Mouse (Mus musculus) spleen, postnatal 36 days (tissue): ENCODE measurements around the gene Cyb561.
A peak's percentile ranks its signal among the peaks of the same experiment; 100 is the strongest.

Experiments
- DNase-seq, 2 experiments: peaks; one replicate each; pipeline ENCODE4 v3.0.0; 2022; ENCODE audit warnings: low spot score in 2 of 2, mixed read lengths in 1 of 2

Gene Cyb561

DNA sequence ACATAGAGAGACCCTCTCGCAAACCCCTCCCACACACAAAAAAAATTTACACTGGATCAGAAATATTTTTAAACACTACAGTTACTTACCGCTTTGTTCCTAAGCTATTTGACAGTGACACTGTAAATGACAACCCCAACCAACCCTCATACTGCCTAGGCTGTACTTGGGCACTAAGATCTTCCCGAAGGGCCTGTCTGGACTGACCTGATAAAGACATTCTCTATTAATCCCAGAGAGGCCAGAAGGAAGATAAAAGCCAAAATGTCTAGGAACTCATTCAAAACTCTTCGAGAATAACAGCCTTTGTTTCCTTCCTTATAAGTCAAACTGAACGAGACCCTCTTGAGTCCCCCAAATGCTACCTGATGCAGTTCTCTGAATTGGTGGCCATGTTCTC, 31.9 kb downstream of the Cyb561 start:
- DNase-seq, result no peak

DNA sequence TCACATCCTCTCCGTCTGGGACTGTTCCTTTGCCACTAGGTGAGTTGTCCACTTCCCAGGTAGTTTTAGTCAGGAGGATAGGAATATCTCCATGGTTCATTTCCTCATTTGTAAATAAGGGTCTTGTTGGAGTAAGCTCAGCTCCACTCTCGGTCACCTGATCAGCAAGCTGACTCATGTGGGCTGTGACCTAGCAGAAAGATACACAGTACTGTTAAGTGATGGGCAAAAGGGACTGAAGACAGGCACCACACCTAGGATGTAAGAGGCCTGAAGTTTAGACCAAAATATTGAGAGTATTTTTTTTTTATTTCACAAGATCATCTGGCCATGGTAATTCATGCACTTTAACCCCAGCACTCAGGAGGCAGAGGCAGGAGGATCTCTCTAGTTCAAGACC, 32.3 kb downstream of the Cyb561 start:
- no peak for DNase-seq

DNA sequence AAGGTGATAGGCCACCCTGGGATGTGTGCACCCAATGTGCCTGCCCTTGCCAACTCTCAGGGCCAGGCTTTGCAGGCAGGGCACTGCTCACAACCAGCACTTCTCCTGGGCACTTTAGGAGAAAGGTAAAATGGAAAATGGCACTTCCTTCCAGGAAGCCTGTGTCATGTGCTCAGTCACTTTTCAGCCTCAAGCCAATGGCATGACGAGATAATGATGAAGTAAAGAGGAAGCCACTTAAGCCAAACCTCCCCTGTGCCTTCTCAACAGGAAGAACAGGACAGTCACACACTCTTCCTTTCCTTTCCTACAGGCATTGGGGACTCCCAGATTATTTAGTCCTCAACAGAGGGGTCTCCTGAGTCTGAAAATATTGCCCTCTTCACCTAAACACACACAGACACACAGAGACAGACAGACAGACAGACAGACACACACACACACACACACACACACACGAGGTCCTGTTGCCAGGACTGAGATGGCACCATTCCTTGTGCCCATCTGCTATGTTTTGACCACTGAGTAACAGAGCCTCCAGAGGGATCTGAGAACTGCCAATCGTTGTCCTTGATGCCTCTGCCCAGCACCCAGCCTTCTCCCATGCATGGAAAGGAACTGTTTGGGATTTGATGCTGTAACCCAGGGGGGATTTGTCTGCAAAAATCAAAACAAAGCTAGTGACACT, 32.9 kb downstream of the Cyb561 start:
- no peak for DNase-seq

DNA sequence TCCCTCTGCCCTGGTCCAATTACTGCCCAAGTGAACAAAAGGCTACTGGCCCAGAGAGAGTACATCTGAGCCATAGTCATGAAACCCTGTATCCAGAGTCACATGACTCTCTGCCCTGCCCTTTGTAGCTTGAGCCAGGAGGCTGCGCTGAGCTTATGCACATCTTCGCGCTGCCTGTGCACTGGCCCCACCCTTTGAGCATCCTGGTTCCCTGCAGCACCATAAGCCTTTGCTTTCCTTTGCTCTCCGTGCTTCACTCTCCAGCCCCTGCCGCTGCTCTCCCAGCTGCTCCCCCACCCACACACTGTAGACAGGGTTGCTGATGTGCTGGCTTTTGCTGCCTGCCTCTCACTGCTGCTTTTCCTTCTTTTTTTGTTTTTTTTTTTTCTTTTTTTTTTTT, 39.6 kb downstream of the Cyb561 start:
- no peak for DNase-seq

DNA sequence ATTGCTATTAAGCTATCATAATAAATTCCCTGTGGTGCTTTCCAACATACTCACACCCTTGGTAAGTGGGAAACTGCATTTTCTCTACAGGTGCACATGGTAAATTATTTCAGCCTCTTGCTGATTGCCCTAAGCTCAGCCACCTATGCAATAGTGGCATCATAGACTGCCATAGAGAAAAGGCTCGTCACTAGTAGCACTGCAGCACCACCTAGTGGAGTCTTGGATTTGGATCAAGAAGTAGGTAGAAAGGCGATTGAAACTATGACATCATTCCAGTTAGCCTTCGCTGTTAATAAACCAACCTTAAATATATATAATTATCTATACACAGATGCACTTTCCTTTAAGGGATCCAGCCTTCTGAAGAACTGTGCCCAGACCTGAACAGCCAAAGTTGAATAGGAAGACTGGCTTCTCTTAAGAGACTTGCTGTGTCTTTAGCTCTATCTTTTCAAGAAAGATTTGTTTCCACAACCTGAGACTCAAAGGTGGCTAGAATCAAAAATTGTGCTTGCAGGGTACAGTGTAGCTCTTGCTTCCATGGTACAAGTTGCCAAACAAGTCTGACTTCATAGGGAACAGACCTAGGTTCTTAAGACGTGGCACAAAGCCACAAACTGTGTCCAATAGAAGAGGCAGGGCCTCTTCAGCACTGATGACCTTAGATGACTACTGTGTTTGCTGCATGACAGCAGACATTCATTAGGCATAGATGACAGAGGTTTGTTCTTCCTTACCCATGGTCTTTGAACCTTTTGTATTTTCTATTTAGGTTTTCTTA, 41.4 kb downstream of the Cyb561 start:
- DNase-seq, result peak; percentile 44 to 55

DNA sequence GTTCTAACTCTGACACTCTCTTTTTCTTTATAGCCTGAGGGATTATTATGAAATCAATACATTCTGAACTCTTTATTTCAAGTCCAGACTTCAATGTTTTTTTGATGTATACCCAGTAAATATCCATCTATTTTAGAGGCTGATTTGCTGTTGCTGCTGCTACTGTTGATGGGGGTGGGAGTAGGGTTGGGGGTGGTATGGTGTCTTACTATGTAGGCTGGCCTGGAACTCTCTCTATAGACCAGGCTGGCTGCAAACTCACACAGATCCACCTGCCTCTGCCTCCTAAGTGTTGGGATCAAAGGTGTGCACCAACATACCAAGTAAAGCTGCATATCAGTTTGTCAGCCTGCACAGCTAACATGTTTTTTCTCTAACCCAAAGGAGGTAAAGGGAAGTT, 42.0 kb downstream of the Cyb561 start:
- no peak for DNase-seq

DNA sequence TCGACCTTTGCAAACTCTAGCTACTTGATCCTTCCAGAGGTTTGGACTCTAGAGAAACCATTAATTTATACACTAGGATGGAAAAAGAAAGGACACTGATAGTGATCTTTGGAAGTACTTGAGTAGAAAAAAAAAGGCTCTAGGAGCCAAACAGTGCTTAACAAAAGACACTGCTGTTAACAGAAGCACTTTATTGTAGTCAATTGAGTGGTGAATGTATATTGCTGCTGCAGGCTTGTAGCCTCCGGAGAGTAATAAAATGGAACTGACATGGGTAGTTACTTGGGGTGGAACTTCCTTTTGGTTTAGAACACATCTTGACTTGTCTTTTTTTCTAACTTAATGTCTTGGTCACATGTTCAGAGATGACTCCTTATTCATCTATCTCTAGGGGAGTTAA, 43.5 kb downstream of the Cyb561 start:
- no peak for DNase-seq

DNA sequence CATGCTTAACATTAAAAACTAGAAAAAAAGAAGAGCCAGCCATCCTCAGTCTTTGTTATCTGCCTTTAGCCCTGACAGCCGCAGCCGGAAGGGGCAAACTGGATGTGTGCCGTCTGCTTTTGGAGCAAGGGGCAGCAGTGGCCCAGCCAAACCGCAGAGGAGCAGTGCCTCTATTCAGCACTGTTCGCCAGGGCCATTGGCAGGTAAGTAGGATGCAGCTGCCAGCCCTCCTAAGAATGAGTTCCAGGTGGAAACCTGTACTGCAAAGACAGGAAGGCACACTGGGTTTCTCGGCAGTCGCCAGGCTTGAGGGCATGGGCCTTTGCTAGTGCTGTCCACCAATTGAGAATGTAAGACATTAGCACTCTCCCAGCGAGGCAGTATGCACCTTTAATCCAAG, 44.2 kb downstream of the Cyb561 start:
- no peak for DNase-seq

DNA sequence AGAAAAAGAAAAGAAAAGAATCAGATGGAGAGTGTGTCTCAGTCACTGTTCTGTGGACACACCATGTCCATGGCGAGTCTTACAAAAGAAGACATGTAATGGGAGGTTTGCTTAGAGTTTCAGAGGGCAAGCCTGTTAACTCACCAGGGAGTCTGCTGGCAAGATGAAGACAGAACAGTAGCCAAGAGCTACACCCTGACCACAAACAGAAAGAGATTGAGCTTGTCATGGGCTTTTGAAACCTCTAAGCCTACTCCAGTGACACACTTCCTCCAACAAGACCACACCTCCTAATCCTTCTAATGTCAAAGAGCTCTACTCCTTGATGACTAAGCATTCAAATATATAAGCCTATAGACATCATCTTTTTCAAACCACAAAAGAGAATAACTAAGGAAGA, 45.8 kb downstream of the Cyb561 start:
- DNase-seq, result no peak

DNA sequence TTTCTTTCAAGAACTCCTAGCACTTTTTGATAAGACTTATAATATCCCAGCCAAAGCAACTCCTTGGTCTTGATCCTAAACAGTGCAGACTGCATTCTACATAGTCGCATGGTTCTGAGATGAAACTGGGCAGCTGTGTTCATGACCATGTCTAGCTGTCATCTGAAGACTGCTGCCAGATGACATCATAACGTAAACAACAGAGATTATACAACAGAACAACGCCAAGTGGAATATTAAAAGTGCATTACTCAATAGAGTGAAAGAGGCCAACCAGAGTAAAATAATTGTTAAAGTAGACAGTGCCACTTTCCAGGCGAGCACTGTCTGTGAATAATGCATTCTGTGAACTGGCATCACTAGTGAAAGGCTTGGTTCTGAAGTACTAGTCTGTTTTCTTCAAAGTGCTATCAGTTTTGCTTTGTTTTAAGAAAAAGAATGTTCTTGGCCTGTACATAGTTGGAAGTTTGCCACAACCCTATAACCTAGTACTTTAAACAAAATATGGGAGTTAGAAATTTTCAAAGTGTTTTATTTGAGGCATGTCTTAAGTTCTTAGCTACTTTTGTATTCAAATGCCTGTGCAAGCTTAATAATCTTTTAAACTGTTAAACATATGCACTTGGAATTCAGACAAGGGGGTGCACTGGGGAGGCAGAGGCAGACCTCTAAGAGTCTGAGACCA, 47.5 kb downstream of the Cyb561 start:
- no peak for DNase-seq

DNA sequence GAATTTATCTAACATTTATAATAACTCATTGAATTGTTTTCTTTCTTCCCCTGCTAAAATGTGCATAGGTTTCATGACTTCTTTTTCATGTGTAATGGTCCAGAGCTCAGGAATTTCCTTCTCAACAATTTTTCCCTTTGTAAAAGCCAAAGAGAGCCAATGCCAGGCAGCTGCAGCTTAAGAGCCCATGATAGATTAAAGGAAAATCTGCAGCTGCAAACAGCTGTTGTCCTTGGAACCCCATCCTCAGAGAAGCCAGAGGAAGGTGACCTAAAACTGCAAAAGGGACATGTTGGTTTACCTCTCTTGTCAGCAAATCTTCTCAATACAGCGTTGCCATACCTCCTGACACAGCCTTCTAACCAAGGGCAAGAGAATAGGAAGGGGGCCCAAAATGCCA, 50.2 kb downstream of the Cyb561 start:
- no peak for DNase-seq

DNA sequence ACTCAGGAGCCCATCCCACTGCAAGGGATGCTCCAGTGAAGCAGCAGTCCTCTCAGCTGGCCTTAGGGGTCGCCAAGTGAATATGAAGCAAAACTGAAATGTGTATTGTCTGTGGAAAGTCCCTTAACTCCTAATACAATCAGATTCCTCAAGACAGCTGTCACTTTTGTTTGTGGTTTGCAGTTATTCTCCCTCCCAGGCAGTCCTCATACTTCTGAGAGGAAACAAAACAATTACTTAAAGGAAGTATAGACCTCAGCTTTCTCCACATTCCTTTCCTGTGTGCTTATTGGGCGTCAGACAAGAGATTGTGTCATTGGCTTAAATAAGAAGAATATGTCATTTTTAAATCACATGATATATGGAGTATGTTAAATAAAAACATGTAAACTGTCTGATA, 51.6 kb downstream of the Cyb561 start:
- no peak for DNase-seq

DNA sequence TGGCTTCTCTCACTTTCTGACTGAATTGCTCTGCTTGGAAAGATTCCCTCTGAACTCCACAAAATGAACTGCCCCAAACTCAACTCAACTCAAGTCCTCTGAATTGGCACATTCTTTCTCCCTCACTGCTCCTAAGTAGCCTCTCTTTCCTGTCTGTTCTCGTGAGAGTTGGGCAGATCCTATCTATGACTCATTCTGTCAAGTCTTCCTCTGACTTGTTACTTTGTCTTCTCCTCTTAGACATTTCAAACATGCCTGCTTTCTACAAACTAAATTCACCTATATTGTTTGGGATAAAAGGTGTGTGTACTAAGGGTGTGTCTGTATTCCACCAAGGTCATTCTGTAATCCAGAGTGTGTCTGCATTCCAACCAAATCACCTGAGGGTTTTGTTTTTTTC, 54.0 kb downstream of the Cyb561 start:
- DNase-seq, result no peak

DNA sequence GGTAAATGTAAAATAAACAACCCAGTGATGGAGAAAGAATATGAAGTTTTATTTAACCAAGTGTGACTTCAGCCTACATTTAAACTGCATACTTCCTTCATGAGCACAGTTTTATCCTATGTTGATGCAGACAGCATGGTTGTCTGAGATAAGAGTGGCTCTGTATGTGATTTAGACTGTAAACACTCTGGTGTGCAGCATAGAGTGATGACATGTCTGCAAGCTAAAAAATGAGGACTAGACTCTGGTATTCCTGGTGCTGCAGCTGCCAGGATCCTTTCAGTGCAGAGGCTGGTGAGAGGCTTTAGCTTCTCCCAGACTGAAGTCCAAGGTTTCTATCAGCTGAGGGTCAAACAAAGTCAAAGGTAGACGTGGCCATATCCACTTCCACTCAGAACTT, 65.9 kb downstream of the Cyb561 start:
- no peak for DNase-seq

DNA sequence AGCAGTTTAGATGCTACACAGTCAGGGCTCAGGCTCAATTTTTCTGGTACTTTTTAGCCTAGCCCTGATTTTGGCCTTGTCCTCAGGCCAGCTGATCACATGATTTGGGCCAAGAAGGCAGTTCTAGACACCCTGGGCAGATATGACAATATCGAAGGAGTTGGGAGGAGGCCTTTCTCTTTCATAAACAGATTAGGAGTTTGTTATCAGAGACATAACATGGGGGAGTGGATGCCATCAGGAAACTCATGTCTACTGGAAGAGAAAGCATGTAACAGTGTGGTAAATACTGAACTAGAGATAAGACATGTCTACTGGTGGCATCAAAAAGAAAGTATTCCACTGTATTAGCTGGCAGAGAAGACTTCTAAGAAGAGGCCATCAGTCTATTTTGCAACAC, 67.6 kb downstream of the Cyb561 start:
- no peak for DNase-seq
